9 mouse cellular contexts compared by ENCODE assay signal in genomic region chr2:155696091-155696558, GRCm38 (mm10). TPM values are rescaled to one million over a fixed set of nuclear protein-coding genes. Genes with fewer than 3 reads are reported as not detected.
A peak's percentile ranks its signal among the peaks of the same experiment; 100 is the strongest.
DNase-seq lines count a peak whose midpoint lies in the region; ATAC-seq and TF ChIP-seq lines count a peak whose summit lies in the region.
"Had no signal": no experiment of that assay in that cellular context is flagged by ENCODE, and none has a peak within 500 bp of the region (broad histone marks: within the 10 kb centered on the region; RNA-seq: fewer than 3 reads in every experiment).

No protein-coding gene starts in this region.

- no peaks in the 10 kb centered on the region for H3K9me3 ChIP-seq in midbrain, embryonic 14.5 days (ENCODE audit: control insufficient read depth, low read length)
- no peaks in the 10 kb centered on the region for H3K9me3 ChIP-seq in midbrain, embryonic 16.5 days (replicated peaks; ENCODE audit: control insufficient read depth, low read length, poor library complexity, severe bottlenecking)
- H3K9me3 ChIP-seq in liver, embryonic 12.5 days (replicated peaks) = no peaks in the 10 kb centered on the region
- H3K9me3 ChIP-seq: hindbrain, embryonic 15.5 days had no signal

- no peak overlapping the region for H3K9ac ChIP-seq in midbrain, embryonic 14.5 days (replicated peaks; ENCODE audit: low read length)
- H3K9ac ChIP-seq in midbrain, embryonic 16.5 days (ENCODE audit: low read depth, low read length) = no peak overlapping the region
- no peak overlapping the region for H3K9ac ChIP-seq in liver, embryonic 12.5 days
- H3K9ac ChIP-seq: hindbrain, embryonic 15.5 days had no signal

- no peak for ATAC-seq in midbrain, embryonic 14.5 days (ENCODE audit: low FRiP score, low TSS enrichment)
- no peak for ATAC-seq in midbrain, embryonic 16.5 days
- no peak for ATAC-seq in liver, embryonic 12.5 days

- peaks cover 2% of the 10 kb centered on the region; the same call in 1 of the 2 replicates for H3K4me1 ChIP-seq in midbrain, embryonic 14.5 days (ENCODE audit: control insufficient read depth, insufficient read depth, low read length)
- H3K4me1 ChIP-seq in midbrain, embryonic 16.5 days (ENCODE audit: control insufficient read depth, insufficient read depth, low read length) = peaks cover 3% of the 10 kb centered on the region
- H3K4me1 ChIP-seq in liver, embryonic 12.5 days = peaks cover 4% of the 10 kb centered on the region

- TF ChIP-seq POLR2A in brain, embryonic 14.5 days (IDR thresholded peaks at IDR 0.05; ENCODE audit: borderline replicate concordance, extremely low read depth, insufficient read depth, insufficient read length, poor library complexity, severe bottlenecking) = no peak

- peaks cover 5% of the 10 kb centered on the region; the same call in 1 of the 2 replicates for H3K36me3 ChIP-seq in midbrain, embryonic 14.5 days (ENCODE audit: control insufficient read depth, insufficient read depth, low read length)
- peaks cover 3% of the 10 kb centered on the region; the same call in 1 of the 2 replicates for H3K36me3 ChIP-seq in midbrain, embryonic 16.5 days (ENCODE audit: control insufficient read depth, insufficient read depth, low read length)
- H3K36me3 ChIP-seq in liver, embryonic 12.5 days = peaks cover 1% of the 10 kb centered on the region; the same call in 1 of the 2 replicates

- DNase-seq in midbrain, embryonic 14.5 days = peak; percentile 89
- DNase-seq in brain, embryonic 14.5 days (ENCODE audit: low read depth) = peak; percentile 84
- peak; percentile 36 to 78 for DNase-seq in frontal cortex, postnatal 10 days (ENCODE audit: low spot score in 2 of 2)
- DNase-seq in kidney, postnatal 10 days = peak; percentile 95
- peak; percentile 79 for DNase-seq in ovary, postnatal 36 days (ENCODE audit: low spot score)
- peak; percentile 89 for DNase-seq in thymus, postnatal 14 days

- no peak overlapping the region for H3K4me3 ChIP-seq in midbrain, embryonic 14.5 days (replicated peaks; ENCODE audit: low read depth, low read length)
- no peak overlapping the region for H3K4me3 ChIP-seq in midbrain, embryonic 16.5 days (ENCODE audit: low read depth, low read length)
- no peak overlapping the region for H3K4me3 ChIP-seq in liver, embryonic 12.5 days
- H3K4me3 ChIP-seq: hindbrain, embryonic 15.5 days had no signal

- 17% methylated on average over 7 of the region's 7 CpGs for WGBS in midbrain, embryonic 14.5 days
- WGBS in midbrain, embryonic 16.5 days = 14% methylated on average over 7 of the region's 7 CpGs
- 11% methylated on average over 7 of the region's 7 CpGs for WGBS in liver, embryonic 12.5 days (ENCODE audit: insufficient replicate concordance)

- no peak overlapping the region for H3K27ac ChIP-seq in midbrain, embryonic 14.5 days (replicated peaks; ENCODE audit: low read depth, low read length)
- H3K27ac ChIP-seq in midbrain, embryonic 16.5 days (ENCODE audit: low read length) = no peak overlapping the region
- H3K27ac ChIP-seq in liver, embryonic 12.5 days = no peak overlapping the region
- H3K27ac ChIP-seq: hindbrain, embryonic 15.5 days had no signal

- H3K4me2 ChIP-seq in midbrain, embryonic 14.5 days (ENCODE audit: low read length) = no peak overlapping the region
- no peak overlapping the region for H3K4me2 ChIP-seq in midbrain, embryonic 16.5 days (ENCODE audit: low read length)
- H3K4me2 ChIP-seq in liver, embryonic 12.5 days = peak overlapping the region; percentile 27; the same call in 1 of the 2 replicates
- H3K4me2 ChIP-seq: hindbrain, embryonic 15.5 days had no signal

- no peaks in the 10 kb centered on the region for H3K27me3 ChIP-seq in midbrain, embryonic 14.5 days (ENCODE audit: control insufficient read depth, insufficient read depth, low read length)
- no peaks in the 10 kb centered on the region for H3K27me3 ChIP-seq in midbrain, embryonic 16.5 days (ENCODE audit: control insufficient read depth, insufficient read depth, low read depth, low read length)
- H3K27me3 ChIP-seq in liver, embryonic 12.5 days (replicated peaks) = no peaks in the 10 kb centered on the region
- H3K27me3 ChIP-seq: hindbrain, embryonic 15.5 days had no signal

- peak; percentile 90 for TF ChIP-seq CTCF in brain, embryonic 14.5 days (IDR thresholded peaks at IDR 0.05; ENCODE audit: borderline replicate concordance, extremely low read depth, insufficient read depth, insufficient read length)

RNA-seq across cellular contexts. Expression of gene Trpc4ap, which starts 3.9 kb away (rescaled TPM):
- 154 and 171 TPM in 2 replicates for polyA plus RNA-seq in midbrain, embryonic 14.5 days (2014; fragmentation: Nextera tagmentation; extraction: Ambion mirVana)
- polyA plus RNA-seq in midbrain, embryonic 16.5 days (2015; fragmentation: Nextera tagmentation; extraction: Ambion mirVana) = 152 and 157 TPM in 2 replicates
- polyA plus RNA-seq in brain, embryonic 14.5 days (2012; rRNA removed) = 202 TPM in 2 replicates
- polyA plus RNA-seq in liver, embryonic 12.5 days (2016; fragmentation: Nextera tagmentation; extraction: Ambion mirVana) = 78.5 and 80.9 TPM in 2 replicates

RNA-seq across cellular contexts. Expression of gene Edem2, which starts 33.1 kb away (rescaled TPM):
- polyA plus RNA-seq in midbrain, embryonic 14.5 days (2014; fragmentation: Nextera tagmentation; extraction: Ambion mirVana) = 42.6 and 47.2 TPM in 2 replicates
- polyA plus RNA-seq in midbrain, embryonic 16.5 days (2015; fragmentation: Nextera tagmentation; extraction: Ambion mirVana) = 46.3 and 49.6 TPM in 2 replicates
- polyA plus RNA-seq in brain, embryonic 14.5 days (2012; rRNA removed) = 58.4 and 84.7 TPM in 2 replicates
- 24.6 and 25.1 TPM in 2 replicates for polyA plus RNA-seq in liver, embryonic 12.5 days (2016; fragmentation: Nextera tagmentation; extraction: Ambion mirVana)

RNA-seq across cellular contexts. Expression of gene Gm17581, which starts 39.5 kb away (rescaled TPM):
- not detected in 2 replicates for polyA plus RNA-seq in midbrain, embryonic 14.5 days (2014; fragmentation: Nextera tagmentation; extraction: Ambion mirVana)
- not detected in 2 replicates for polyA plus RNA-seq in midbrain, embryonic 16.5 days (2015; fragmentation: Nextera tagmentation; extraction: Ambion mirVana)
- polyA plus RNA-seq in brain, embryonic 14.5 days (2012; rRNA removed) = not detected in 2 replicates
- polyA plus RNA-seq in liver, embryonic 12.5 days (2016; fragmentation: Nextera tagmentation; extraction: Ambion mirVana) = not detected in 2 replicates
- polyA plus RNA-seq: hindbrain, embryonic 15.5 days had no signal

RNA-seq across cellular contexts. Expression of gene Procr, which starts 54.8 kb away (rescaled TPM):
- polyA plus RNA-seq in midbrain, embryonic 14.5 days (2014; fragmentation: Nextera tagmentation; extraction: Ambion mirVana) = 1.1 and 2.3 TPM in 2 replicates
- polyA plus RNA-seq in midbrain, embryonic 16.5 days (2015; fragmentation: Nextera tagmentation; extraction: Ambion mirVana) = 2.4 and 2.8 TPM in 2 replicates
- polyA plus RNA-seq in brain, embryonic 14.5 days (2012; rRNA removed) = 2.4 and 3.1 TPM in 2 replicates
- polyA plus RNA-seq in liver, embryonic 12.5 days (2016; fragmentation: Nextera tagmentation; extraction: Ambion mirVana) = 1.2 and 1.5 TPM in 2 replicates
